Mouse (Mus musculus) CD4-positive, CD25-positive, alpha-beta regulatory T cell, adult 9 weeks (primary cell): ENCODE measurements around the gene Zpbp. TPM values are rescaled to one million over a fixed set of nuclear protein-coding genes. Genes with fewer than 3 reads are reported as not detected.

Experiments used
- polyA plus RNA-seq: library from polyadenylated mRNA; unstranded; fragments of 100-300 nt; shearing (Covaris generic); gene quantifications from one replicate; pipeline ENCODE4 v1.2.1, GENCODE M21; 2017

Gene Zpbp
- polyA plus RNA-seq = 0.43 TPM

GRCm38 (mm10) chr11:11461635-11462560 is at the start of gene Zpbp, which contains the start of gene Spata48:
TSS of gene Zpbp (minus strand) at chr11:11462408.
TSS of gene Spata48 (plus strand) at chr11:11462094.

Other genes with a start within 250 kb of the Zpbp start
- 0.52 TPM for gene Spata48, start 314 bp downstream of the Zpbp start, polyA plus RNA-seq
- not detected for gene 4930512M02Rik, start 165.4 kb upstream of the Zpbp start, polyA plus RNA-seq
- 83.4 TPM for gene Ikzf1, start 222.6 kb upstream of the Zpbp start, polyA plus RNA-seq